Mouse (Mus musculus) liver, adult 2 months (tissue): ENCODE results near the gene Rcvrn. TPM values are rescaled to one million over a fixed set of nuclear protein-coding genes. Genes with fewer than 3 reads are reported as not detected.

Experiments
- DNase-seq: peaks from one replicate; pipeline ENCODE4 v3.0.0-alpha.2; 2011; ENCODE audit warnings: low read depth, low spot score; ENCODE audit errors: extremely low read depth
- H3K27ac ChIP-seq: fragments of 200-500 bp; replicated peaks from 2 replicates; pipeline ENCODE4 v1.5.1; 2012; ENCODE audit warnings: low read depth, mild to moderate bottlenecking, control low read depth, inconsistent platforms, low read length; ENCODE audit not compliant: insufficient read depth
- H3K27me3 ChIP-seq: fragments of 200-500 bp; 2 replicates; pipeline ENCODE4 v1.6.1; 2012; ENCODE audit warnings: mild to moderate bottlenecking, moderate library complexity, low read length, inconsistent platforms; ENCODE audit not compliant: control insufficient read depth, insufficient read depth
- H3K36me3 ChIP-seq: fragments of 200-500 bp; 2 replicates; pipeline ENCODE4 v1.6.1; 2012; ENCODE audit warnings: low read length, inconsistent platforms; ENCODE audit not compliant: control insufficient read depth, insufficient read depth
- H3K4me1 ChIP-seq: fragments of 200-500 bp; 2 replicates; pipeline ENCODE4 v1.6.1; 2011; ENCODE audit warnings: low read length; ENCODE audit not compliant: control insufficient read depth, insufficient read depth
- H3K4me3 ChIP-seq: fragments of 200-500 bp; 2 replicates; pipeline ENCODE4 v1.5.1; 2011; ENCODE audit warnings: low read depth, mild to moderate bottlenecking, control low read depth, low read length, moderate library complexity; ENCODE audit not compliant: insufficient read depth
- H3K79me2 ChIP-seq: fragments of 200-500 bp; 2 replicates; pipeline ENCODE4 v1.6.1; 2012; ENCODE audit warnings: inconsistent platforms, mild to moderate bottlenecking, low read length, moderate library complexity; ENCODE audit not compliant: control insufficient read depth, insufficient read depth
- H3K9ac ChIP-seq: fragments of 200-500 bp; 2 replicates; pipeline ENCODE4 v1.6.1; 2012; ENCODE audit warnings: low read depth, mild to moderate bottlenecking, control low read depth, inconsistent platforms, low read length
- CTCF ChIP-seq: fragments of 200-500 bp; IDR thresholded peaks from 2 replicates; pipeline ENCODE4 v1.5.1; 2011; ENCODE audit warnings: low read depth, low read length, control low read depth
- POLR2A ChIP-seq: fragments of 200-500 bp; IDR thresholded peaks from 2 replicates; pipeline ENCODE4 v1.6.1; 2011; ENCODE audit warnings: low read length, control low read depth; ENCODE audit not compliant: insufficient read depth; ENCODE audit errors: extremely low read depth
- WGBS: fragments of 180-500 bp; shearing (Covaris S2); methylation state at CpG from one replicate; pipeline ENCODE4 v1.1.7; 2018; 5-methylcytosine and 5-hydroxymethylcytosine counted together
- polyA plus RNA-seq: library from polyadenylated mRNA; depleted of rRNA; stranded (reverse); fragments of >200 nt; gene quantifications from 2 replicates; pipeline ENCODE4 v1.2.3, GENCODE M21; 2012
- total RNA-seq: library from RNA; depleted of rRNA; stranded (reverse); fragments of >200 nt; gene quantifications from 2 replicates; pipeline ENCODE4 v1.2.3, GENCODE M21; 2014

The Rcvrn gene
- total and polyA plus RNA-seq, 2 experiments = not detected

DNA sequence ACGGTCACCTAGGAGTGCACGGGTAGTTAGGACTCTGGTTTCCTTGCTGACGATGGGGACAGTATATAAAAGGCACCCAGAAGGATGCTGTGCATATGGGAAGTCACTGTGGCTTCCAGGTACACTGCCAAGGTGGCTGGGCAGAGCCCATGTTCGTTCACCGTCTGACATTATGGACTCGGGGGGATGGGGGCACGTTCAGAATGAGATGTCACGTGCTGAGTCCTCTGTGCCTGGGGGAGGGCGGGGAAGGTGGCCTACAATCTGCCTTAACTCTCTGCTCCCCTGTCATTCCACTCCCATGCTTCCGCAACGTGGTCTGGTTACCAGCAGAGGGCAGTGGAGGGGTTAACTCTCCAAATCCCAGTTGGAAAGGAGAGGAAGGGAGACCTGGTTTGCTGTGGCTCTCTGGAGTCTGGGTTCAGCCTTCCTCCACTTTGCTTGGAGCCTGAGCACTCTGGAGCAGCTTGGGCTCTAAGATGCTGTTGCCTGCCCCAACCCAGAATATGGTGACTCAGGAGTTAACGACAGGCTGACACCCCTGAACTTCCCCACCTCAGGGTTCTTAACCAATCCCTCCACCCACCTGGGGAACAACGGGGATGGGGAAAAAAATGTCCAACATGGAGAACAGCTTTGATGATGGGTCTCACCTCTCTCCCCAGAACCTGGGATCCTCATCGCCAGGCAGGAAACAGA, 42.8 kb upstream of the Rcvrn start:
- no peak for DNase-seq
- no peak overlapping the region for H3K27ac ChIP-seq
- no peak overlapping the region for H3K4me3 ChIP-seq
- no peak for TF ChIP-seq POLR2A
- TF ChIP-seq CTCF = peak; percentile 50; the same call in 1 of the 2 replicates
- H3K27me3 ChIP-seq = no peaks in the 10 kb centered on the region
- H3K79me2 ChIP-seq = no peaks in the 10 kb centered on the region
- H3K4me1 ChIP-seq = no peaks in the 10 kb centered on the region
- H3K9ac ChIP-seq = no peak overlapping the region
- no peaks in the 10 kb centered on the region for H3K36me3 ChIP-seq
- 29% methylated on average over 14 of the region's 14 CpGs for WGBS

DNA sequence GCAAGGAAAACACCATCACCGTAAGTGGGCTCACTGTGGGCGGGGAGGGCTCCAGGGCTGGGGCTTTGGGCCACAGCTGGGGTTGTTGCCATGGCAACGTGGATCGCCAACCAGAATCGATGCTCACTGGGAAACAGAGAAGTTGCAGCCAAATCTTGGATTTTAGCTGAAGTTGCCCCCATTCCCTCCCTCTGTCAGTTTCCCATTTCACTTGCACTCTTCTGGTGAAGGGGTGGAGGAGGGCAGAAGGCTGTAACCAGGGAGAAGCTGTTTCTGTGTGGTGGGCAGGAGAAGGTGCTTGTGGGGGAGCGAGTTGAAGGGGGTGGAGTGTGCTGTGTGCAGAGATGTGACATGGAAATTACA, 42.3 kb upstream of the Rcvrn start:
- 63% methylated on average over 6 of the region's 6 CpGs for WGBS
- Histone ChIP-seq H3K27ac (no peak overlapping the region), H3K27me3 (no peaks in the 10 kb centered on the region), H3K9ac (no peak overlapping the region), H3K4me1 (no peaks in the 10 kb centered on the region), H3K4me3 (no peak overlapping the region), H3K79me2 (no peaks in the 10 kb centered on the region), H3K36me3 (no peaks in the 10 kb centered on the region)
- TF ChIP-seq POLR2A (no peak), CTCF (no peak)
- no peak for DNase-seq

- no peak overlapping the region for H3K4me3 ChIP-seq
- H3K79me2 ChIP-seq = no peaks in the 10 kb centered on the region
- no peaks in the 10 kb centered on the region for H3K4me1 ChIP-seq
- no peak overlapping the region for H3K27ac ChIP-seq
- no peak overlapping the region for H3K9ac ChIP-seq
- TF ChIP-seq CTCF = no peak
- no peak for TF ChIP-seq POLR2A
- H3K36me3 ChIP-seq = no peaks in the 10 kb centered on the region
- no peaks in the 10 kb centered on the region for H3K27me3 ChIP-seq
- no peak for DNase-seq
- 85% methylated on average over 9 of the region's 9 CpGs for WGBS
Observed at GRCm38 (mm10) chr11:67653521-67654090, 41.5 kb upstream of the Rcvrn start.

DNA sequence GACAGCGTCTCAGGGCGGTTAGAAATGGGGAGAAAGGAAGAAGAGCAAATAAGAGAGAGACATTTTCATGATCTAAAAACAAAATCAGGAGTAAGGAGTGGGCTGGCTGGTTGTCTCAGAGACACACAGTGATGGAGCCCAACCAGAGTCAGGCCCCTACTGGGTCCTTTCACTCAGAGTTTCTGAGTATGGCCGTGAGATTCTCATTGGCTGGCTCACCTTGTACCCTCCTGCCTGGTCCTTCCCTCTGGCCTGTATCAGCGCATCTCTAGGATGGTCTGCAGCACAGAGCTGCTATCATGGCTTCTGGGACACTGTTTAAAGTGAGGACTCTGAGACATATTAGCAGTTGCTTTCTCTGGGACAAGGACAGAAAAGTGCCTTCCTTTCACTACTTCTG, 40.6 kb upstream of the Rcvrn start:
- no peak for DNase-seq
- H3K4me3 ChIP-seq = no peak overlapping the region
- no peaks in the 10 kb centered on the region for H3K27me3 ChIP-seq
- no peaks in the 10 kb centered on the region for H3K36me3 ChIP-seq
- no peaks in the 10 kb centered on the region for H3K4me1 ChIP-seq
- no peak overlapping the region for H3K27ac ChIP-seq
- no peaks in the 10 kb centered on the region for H3K79me2 ChIP-seq
- H3K9ac ChIP-seq = no peak overlapping the region
- 96% methylated on average over 4 of the region's 4 CpGs for WGBS
- no peak for TF ChIP-seq CTCF
- TF ChIP-seq POLR2A = no peak

DNA sequence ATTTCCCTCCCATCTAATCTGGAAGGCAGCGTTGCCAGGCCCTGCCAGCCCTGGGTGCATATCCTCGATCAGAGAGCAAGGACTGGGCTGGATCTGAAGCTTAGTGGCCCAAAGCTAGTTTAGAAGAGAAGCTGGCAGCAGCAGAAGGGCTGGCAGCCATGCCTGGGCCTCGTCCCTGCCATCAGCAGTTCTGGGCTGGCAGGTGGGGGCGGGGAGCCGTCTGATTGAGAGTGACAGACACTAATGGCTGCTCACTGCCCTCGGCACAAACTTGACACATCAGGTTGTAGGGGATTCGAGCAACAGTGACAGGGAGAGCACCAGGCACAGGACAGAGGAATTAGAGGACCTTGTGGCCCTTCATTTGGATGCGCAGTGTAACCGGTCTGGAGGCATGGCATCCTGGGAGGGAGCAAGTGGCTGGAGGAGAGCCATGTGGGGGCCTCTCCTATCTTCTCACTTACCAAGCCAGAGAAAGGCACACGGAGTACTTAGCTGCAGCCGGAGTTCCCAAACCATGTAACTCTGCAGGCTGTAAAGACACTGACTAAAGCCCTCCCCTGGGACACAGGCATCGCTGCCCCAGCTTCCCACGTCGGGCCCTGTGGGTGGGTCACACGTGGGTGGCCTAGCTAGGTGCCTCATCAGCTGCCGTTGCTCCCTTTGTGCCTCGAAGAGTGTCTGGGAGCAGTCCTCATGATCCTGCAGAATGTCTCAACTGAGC, 39.7 kb upstream of the Rcvrn start:
- DNase-seq = no peak
- H3K4me3 ChIP-seq = no peak overlapping the region
- H3K79me2 ChIP-seq = no peaks in the 10 kb centered on the region
- H3K9ac ChIP-seq = no peak overlapping the region
- no peaks in the 10 kb centered on the region for H3K36me3 ChIP-seq
- no peaks in the 10 kb centered on the region for H3K27me3 ChIP-seq
- 84% methylated on average over 17 of the region's 17 CpGs for WGBS
- no peak overlapping the region for H3K27ac ChIP-seq
- no peaks in the 10 kb centered on the region for H3K4me1 ChIP-seq
- TF ChIP-seq CTCF = no peak
- no peak for TF ChIP-seq POLR2A

DNA sequence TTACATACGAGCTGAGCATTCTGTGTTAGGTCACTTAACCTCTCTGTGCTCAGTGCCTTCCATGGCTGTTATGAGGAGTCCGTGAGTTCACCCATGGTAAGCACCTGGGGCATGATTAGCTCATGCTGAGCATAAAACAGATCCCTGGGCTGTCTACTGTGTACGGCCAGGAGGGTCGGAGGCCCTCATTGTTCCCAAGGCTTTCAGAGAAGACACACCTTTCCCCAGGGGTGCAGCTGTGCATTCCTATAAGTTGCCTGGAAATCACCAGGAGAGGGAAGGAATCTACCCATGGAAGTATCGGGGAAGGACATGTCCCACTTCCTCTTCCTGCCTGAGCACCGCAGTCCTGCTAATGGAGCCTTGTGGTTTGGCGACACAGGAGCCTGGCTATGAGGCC, 38.8 kb upstream of the Rcvrn start:
- 90% methylated on average over 7 of the region's 7 CpGs for WGBS
- Histone ChIP-seq H3K27me3 (no peaks in the 10 kb centered on the region), H3K27ac (no peak overlapping the region), H3K36me3 (no peaks in the 10 kb centered on the region), H3K4me1 (no peaks in the 10 kb centered on the region), H3K9ac (no peak overlapping the region), H3K4me3 (no peak overlapping the region), H3K79me2 (no peaks in the 10 kb centered on the region)
- DNase-seq = no peak
- no peak for TF ChIP-seq CTCF
- TF ChIP-seq POLR2A = no peak
